Mouse (Mus musculus) neural tube, embryonic 10.5 days (tissue): ENCODE measurements around the gene Mfap5.
"Not testable (repeated sequence)": the region's sequence is repeated elsewhere in the genome, so short reads cannot be mapped to it uniquely, and the experiment has no call there.

Experiments used
- DNase-seq: peaks from one replicate; pipeline ENCODE4 v3.0.0-alpha.2; 2017; ENCODE audit warnings: low spot score; ENCODE audit errors: extremely low spot score

Gene Mfap5

GRCm38 (mm10) chr6:122512914-122513878, 7.6 kb downstream of the Mfap5 start:
- DNase-seq: no peak

DNA sequence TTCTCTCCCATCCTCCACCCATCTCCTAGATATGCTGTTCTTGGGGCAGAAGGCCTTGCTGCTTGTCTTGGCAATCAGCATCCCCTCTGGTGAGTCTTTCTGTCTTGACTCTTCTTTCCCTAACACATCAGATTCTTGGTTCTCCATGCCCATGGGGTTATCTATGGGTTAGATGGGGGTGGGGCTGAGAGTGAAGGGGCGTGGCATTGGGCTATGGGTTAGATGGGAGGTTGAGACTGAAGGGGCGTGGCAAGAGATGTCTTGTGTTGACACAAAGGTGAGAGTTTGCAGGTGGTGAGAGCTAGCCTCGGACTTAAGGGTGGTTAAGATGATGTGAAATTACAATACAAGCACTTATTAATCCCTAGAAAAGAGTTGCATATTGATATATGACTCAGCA, 8.7 kb downstream of the Mfap5 start:
- DNase-seq: no peak

DNA sequence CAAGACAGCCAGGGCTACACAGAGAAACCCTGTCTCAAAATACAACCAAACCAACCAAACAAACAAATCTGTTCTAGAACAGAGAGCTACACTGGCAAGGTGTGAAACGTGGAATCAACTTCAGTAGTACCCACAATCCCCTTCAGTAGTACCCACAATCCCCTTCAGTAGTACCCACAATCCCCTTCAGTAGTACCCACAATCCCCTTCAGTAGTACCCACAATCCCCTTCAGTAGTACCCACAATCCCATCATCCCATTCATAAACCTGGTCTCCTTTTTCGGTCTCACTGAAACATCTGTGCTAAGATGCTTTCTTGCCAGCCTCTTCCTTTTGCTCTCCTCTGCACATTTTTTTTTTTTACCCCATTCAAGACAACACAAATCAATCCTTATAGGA, 10.1 kb downstream of the Mfap5 start:
- DNase-seq: not testable (repeated sequence)

GRCm38 (mm10) chr6:122517668-122518067, 12.0 kb downstream of the Mfap5 start:
- DNase-seq: no peak

DNA sequence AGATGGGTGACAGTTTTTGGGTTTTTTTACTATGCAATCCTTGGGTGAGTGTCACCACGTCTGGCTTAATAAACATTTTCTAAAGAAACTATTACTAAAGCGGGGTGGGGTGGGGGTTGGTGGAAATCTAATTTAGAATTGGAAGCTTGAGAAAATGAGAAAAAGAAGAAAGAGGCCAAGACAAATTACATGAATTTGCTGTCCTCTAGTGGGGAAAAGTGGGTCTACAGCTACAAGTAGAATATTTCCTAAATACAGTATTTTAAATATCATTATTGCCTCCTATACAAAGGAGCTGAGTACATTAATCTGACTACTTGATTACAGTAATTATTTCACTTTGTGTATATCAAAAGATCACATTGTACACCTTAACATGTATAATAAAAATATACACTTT, 13.7 kb downstream of the Mfap5 start:
- no peak for DNase-seq

- no peak for DNase-seq
Observed at GRCm38 (mm10) chr6:122522595-122522994, 16.9 kb downstream of the Mfap5 start.

DNA sequence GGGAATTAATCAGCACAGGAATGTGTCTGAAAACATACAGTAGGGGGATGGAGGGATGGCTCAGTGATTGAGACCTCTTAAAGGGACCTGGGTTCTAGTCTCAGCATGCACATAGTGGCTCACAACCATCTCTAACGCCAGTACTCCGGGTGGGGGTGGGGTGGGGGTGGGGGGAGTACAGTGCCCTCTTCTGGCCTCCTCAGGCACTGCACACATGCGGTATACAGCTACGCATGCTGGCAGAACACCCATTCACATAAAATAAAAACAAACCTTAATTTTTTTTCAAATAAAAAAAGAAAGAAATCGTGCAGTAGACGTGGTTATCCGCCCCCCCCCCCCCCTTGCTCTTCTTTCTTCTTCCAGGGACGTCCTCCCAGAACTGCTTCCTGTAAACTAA, 17.6 kb downstream of the Mfap5 start:
- DNase-seq: no peak

DNA sequence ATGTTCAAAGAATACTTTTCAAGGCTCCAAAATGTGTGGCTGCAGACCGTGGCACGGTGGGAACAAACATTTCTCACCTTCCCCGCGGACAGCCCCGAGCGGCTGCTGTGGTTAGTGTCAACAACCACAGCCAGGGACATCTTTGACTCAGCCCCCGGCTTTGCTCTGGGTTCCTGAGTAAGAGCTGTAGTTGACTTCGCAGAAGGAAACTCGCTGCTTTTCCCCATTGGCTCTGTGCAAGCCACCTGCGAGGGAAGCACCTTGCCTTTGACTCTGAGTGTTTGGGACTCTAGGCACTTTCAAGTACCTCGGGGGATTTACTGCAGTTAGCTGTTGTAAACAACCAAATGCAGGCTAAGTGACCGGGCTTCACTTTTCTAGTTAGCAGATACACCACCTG, 22.0 kb downstream of the Mfap5 start:
- DNase-seq: no peak

- no peak for DNase-seq
Observed at GRCm38 (mm10) chr6:122528136-122528535, 22.5 kb downstream of the Mfap5 start.

DNA sequence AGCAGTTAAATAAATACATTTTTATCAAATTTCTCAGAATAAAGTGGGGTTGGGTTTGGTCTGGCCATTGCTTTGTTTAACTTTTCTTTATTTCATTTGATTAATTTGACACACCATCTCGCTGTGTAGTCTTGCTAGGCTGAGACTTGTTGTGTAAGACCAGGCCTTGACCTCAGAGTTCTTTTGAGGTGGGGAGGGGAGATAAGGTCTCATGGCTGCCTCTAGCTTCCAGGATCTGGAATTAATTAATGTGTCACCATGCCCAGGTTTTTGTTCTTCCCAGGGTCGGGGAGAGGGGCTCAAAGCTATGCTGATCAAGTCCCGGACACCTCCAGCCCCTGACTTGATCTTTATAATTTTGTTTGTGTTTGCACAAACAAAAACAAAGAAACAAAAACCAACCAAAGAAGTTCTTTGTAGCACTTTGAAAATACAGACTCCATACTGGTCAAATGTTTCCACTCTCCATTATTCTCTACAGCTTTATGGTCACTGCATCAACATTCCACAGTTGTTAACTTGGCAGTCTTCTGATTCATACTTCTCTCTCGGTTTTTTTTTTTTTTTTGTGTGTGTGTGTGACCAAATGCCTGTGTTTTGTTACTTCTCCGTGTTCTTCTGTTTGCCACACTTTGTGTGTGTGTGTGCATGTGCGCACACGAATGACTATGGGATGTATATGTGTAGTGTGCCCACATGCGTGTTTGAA, 26.0 kb downstream of the Mfap5 start:
- no peak for DNase-seq

DNA sequence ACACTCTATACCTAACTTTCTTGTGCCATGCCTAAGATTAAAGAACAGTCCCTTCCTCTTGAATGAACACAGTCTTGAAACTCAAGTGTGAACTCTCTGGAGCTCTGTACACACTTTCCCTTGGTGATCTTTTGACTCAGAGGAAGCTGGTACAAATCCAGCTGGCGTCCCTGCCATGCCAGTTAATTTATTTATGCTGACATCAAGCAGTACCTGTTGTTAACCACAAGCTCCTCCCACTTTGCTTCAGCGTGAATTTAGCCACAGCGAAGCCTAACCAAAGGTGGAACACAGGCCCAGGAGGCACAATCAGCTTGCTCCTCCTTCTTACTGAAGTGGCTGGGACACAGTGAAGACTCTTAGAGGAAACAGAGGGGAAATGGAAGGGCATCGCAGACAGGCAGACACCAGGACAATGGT, 27.2 kb downstream of the Mfap5 start:
- DNase-seq: peak; percentile 28

DNA sequence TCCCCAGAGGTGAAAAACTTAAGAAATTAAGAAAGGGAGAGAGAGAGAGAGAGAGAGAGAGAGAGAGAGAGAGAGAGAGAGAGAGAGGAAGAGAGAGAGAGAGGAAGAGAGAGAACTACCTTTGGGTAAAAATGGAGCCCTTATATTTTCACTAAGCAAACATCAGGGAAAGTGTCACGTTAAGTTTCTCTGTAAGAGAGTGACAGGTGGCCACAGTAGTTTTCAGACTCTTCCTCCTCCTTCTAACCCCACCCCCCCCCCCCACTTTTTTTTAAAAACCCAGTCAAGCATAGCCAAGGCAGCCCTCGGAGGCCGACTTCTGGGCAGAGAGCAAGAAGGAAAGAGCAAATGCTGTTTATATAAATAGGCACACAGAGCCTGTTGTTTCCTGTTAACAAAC, 28.4 kb downstream of the Mfap5 start:
- DNase-seq: no peak

DNA sequence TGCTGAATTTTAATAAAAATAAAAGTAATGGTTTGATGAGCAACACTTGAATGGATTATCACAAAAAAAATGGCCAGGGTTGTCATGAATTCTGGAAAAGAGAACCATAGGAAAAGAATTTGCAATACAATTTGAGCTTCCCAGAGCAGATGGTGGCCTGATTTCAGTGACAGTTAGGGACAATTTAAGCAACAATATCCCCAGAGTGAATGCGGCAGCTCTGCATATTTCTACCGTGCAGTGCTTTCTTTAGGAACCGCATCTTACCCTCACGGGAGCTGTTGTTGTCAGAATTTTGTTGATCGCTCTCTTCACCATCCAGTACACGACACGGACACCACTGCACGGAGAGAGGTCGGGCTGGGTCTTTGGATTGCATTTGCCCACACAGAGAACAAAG, 33.9 kb downstream of the Mfap5 start:
- DNase-seq: no peak

DNA sequence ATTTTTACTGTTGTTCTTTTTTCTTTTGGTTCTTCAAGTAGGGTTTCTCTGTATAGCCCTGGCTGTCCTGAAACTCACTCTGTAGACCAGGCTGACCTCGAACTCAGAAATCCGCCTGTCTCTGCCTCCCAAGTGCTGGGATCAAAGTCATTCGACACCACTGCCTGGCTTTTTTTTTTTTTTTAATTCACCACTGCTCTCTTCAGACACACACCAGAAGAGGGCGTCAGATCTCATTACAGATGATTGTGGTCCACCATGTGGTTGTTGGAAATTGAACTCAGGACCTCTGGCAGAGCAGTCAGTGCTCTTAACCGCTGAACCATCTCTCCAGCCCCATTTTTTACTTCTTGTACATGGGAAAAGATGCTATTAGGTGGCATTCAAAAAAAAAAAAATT, 36.8 kb downstream of the Mfap5 start:
- DNase-seq: not testable (repeated sequence)

GRCm38 (mm10) chr6:122543574-122543973, 37.9 kb downstream of the Mfap5 start:
- DNase-seq: no peak

DNA sequence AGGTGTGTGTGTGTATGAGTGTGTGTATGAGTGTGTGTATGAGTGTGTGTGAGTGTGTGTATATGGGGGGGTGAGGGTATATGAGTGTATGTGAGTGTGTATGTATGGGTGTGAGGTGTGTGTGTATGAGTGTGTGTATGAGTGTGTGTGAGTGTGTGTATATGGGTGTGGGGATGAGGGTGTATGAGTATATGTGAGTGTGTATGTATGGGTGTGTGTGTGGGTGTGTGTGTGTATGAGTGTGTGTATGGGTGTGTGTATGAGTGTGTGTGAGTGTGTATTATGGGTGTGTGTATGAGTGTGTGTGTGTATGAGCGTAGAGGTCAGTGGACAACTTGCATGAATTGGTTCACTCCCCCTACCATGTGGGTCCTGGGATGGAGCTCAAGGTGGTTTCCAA, 39.0 kb downstream of the Mfap5 start:
- no peak for DNase-seq

DNA sequence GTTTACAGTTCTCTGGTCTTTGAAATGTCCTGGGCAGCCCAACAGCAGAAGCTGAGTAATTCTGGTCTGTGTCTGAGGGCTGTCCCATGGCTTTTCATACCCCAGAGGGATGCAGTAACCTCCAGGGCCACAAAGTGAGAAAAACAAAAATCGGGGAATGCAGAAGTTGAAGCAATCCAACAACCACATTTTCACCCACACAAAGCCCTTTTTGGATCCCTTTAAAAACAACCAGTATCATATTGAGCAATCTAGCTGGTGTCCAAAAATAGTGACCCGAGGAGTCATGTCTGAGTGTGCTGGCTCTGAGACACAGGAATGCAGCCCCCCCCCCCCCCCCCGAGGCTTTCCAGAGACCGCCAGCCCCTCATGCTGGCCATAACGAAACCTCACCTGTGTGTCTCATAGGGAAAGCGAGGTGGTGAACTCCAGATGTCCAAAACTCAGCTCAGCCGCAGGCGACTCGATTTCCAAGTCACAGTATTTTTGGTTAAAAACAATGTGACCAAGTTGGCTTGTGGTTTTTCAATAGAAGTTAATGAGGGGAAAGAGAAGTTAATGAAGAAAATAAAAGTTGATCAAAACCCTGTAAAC, 39.7 kb downstream of the Mfap5 start:
- DNase-seq: no peak

DNA sequence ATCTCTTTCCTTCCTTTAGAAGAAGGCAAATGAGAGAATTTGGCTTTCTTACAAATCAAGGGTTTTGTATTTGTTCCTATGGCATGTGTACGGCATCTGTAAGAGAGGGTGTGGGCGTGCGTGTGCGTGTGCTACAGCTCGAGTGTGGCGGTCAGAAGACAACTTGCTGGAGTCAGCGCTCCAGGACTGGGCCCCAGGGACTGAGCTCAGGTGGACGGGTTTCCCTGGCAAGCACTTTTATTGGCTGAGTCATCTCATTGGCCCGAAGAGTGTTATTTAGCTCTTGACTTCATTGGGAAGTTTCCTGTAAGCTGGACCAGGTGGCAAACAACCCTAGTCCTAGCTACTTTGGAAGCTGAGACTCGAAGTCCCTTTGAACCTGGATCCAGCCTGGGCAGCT, 40.3 kb downstream of the Mfap5 start:
- DNase-seq: no peak

DNA sequence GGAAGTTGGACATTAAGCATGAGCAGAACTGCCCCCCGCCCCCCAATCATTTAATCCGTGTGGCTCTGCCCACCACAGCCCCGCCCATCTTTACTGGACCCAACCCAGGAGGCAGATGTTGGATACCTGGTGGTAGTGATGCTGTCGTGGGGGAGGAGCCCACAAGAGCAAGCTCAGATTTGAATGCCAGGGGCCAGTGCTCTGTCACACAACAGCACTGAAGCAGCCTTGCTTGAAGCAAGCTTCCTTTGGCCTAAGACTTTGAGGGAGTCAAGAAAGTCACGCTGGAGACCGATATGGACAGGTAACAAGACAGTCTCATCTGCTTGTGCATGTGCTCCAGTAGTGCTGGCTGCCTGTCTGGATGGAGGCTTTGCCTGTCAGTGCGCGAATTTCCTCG, 48.0 kb downstream of the Mfap5 start, which contains the start of gene Aicda:
Gene Aicda (plus strand): TSS at position 196 of the 400 bp plus-strand sequence.
- no peak for DNase-seq

DNA sequence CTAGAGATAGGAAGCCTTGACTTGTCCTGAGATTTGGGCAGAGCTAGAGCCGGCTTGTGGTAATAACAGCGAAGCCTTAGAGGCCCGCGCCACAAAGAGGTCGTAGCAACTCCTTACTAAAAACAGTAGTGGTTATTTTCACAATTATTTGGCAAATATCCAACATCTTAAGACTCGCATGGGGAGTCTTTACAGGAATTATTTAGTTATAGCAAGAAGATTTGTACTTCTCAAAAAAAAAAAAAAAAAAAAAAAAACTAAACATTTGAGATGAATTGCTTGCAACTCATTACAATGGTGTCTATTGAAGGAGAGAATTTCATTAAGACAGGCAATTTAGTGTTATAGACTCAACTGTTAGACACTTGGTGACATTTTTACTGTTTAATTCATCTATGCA, 48.5 kb downstream of the Mfap5 start:
- no peak for DNase-seq

- DNase-seq: no peak
Observed at GRCm38 (mm10) chr6:122555266-122555665, 49.6 kb downstream of the Mfap5 start.

DNA sequence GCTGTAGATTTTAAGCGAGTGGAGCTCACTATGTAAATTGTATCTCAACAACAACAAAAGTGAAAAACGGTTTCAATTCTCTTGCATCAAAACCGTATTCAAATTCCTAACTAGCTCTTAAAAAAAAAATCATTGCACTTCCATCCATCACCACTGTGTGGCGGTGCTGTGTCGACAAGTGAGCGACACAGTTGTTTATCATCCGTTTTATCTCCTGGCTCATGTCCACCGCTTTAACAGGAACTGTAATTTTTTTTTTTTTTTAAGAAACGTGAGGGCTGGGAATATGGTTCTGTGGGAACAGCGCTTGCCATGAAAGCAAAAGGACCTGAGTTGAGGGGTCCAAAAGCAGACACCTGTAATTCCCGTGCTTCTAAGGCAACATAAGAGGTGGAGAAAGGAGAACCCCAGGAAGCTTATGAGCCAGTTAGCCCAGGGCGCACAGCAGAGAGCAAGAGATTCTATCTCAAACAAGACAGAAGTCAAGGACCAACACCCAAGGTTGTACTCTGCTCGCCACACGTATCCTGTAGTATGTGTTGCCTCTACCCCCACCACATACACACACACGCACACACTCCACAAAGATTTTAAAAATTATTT, 51.4 kb downstream of the Mfap5 start:
- peak; percentile 30 for DNase-seq
